Mouse (Mus musculus) heart, embryonic 12.5 days (tissue): ENCODE data around the gene Aox3. TPM values are rescaled to one million over a fixed set of nuclear protein-coding genes. Genes with fewer than 3 reads are reported as not detected.

Source experiments
- ATAC-seq: fragments of 200-750 bp; cut with Nextera tagmentation; 2 replicates; pipeline ENCODE4 v1.8.0; 2017; ENCODE audit warnings: moderate TSS enrichment, moderate library complexity; ENCODE audit not compliant: insufficient number of reproducible peaks, low FRiP score
- H3K27ac ChIP-seq: fragments of 300-500 bp; sonication (generic); 2 replicates; pipeline ENCODE4 v1.5.1; 2016; ENCODE audit warnings: mild to moderate bottlenecking, moderate library complexity; ENCODE audit not compliant: poor library complexity, severe bottlenecking
- H3K27me3 ChIP-seq: fragments of 300-500 bp; sonication (generic); replicated peaks from 2 replicates; pipeline ENCODE4 v1.6.1; 2016; ENCODE audit warnings: mild to moderate bottlenecking, moderate library complexity
- H3K36me3 ChIP-seq: fragments of 300-500 bp; sonication (generic); 2 replicates; pipeline ENCODE4 v1.6.1; 2016; ENCODE audit warnings: mild to moderate bottlenecking, moderate library complexity
- H3K4me1 ChIP-seq: fragments of 300-500 bp; sonication (generic); replicated peaks from 2 replicates; pipeline ENCODE4 v1.6.1; 2016; ENCODE audit warnings: mild to moderate bottlenecking
- H3K4me2 ChIP-seq: fragments of 300-500 bp; sonication (generic); 2 replicates; pipeline ENCODE4 v1.6.1; 2016; ENCODE audit warnings: mild to moderate bottlenecking, moderate library complexity
- H3K4me3 ChIP-seq: fragments of 300-500 bp; sonication (generic); 2 replicates; pipeline ENCODE4 v1.5.1; 2016; ENCODE audit warnings: mild to moderate bottlenecking
- H3K9ac ChIP-seq: fragments of 300-500 bp; sonication (generic); 2 replicates; pipeline ENCODE4 v1.6.1; 2016; ENCODE audit warnings: mild to moderate bottlenecking, moderate library complexity
- H3K9me3 ChIP-seq: fragments of 300-500 bp; sonication (generic); replicated peaks from 2 replicates; pipeline ENCODE4 v1.6.1; 2016; ENCODE audit warnings: mild to moderate bottlenecking, moderate library complexity
- WGBS: fragments of 180-500 bp; shearing (Covaris S2); methylation state at CpG from one replicate; pipeline ENCODE4 v1.1.7; 2016; 5-methylcytosine and 5-hydroxymethylcytosine counted together
- polyA plus RNA-seq: library from polyadenylated mRNA; unstranded; fragments of >200 nt; fragmentation: Nextera tagmentation; extraction: Ambion mirVana; gene quantifications from 2 replicates; pipeline ENCODE4 v1.2.1, GENCODE M21; 2016

The Aox3 gene
- polyA plus RNA-seq, 1 experiment from 2014 or later = not detected

DNA sequence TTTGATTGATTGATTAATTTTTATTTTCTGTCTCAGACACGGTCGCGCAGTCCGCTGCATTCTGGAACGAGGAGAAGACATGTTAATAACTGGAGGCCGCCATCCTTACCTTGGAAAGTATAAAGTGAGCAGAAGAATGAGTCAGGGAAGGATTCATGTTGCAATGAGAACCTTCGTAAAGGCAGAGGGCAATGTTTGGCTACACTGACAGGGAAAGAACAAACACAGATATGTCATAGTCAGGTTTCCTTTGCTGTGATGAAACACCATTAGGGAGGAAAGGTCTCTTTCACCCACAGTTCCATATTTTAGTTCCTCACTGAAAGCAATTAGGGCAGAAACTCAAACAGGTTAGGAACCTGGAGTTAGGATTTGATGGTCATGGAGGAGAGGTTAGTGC is 34.5 kb upstream of the Aox3 start:
- WGBS = 91% methylated on average over 7 of the region's 7 CpGs
- H3K36me3 ChIP-seq = no peaks in the 10 kb centered on the region
- no peaks in the 10 kb centered on the region for H3K4me1 ChIP-seq
- no peaks in the 10 kb centered on the region for H3K9me3 ChIP-seq
- H3K4me2 ChIP-seq = no peak overlapping the region
- no peaks in the 10 kb centered on the region; the same call in 1 of the 2 replicates for H3K27me3 ChIP-seq
- H3K9ac ChIP-seq = no peak overlapping the region
- no peak overlapping the region for H3K4me3 ChIP-seq
- ATAC-seq = no peak
- H3K27ac ChIP-seq = no peak overlapping the region

DNA sequence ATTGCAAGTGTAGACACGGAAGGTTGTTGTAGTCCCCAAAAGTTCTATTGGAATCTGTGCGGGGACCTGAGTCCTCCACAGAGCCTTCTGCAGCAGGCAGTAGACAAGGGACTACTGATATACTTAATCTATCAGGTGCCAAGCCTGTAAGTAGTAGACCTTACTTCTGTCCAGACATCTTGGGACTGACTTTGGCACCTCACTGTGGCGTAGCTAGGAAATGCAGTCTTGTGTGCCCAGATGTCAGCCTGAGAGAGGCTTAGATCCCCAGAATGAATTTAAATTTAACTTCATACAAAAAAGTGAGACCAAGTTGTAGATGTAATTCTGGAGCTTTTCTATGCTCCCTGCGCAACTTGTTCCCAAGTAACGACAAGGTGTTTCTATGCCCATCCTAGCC is 33.2 kb upstream of the Aox3 start:
- Histone ChIP-seq H3K9me3 (no peaks in the 10 kb centered on the region), H3K27me3 (no peaks in the 10 kb centered on the region), H3K4me3 (no peak overlapping the region), H3K4me1 (no peaks in the 10 kb centered on the region), H3K36me3 (no peaks in the 10 kb centered on the region), H3K4me2 (no peak overlapping the region), H3K27ac (no peak overlapping the region), H3K9ac (no peak overlapping the region)
- no peak for ATAC-seq
- WGBS = 85% methylated on average over 5 of the region's 5 CpGs

- Histone ChIP-seq H3K36me3 (no peaks in the 10 kb centered on the region), H3K9ac (no peak overlapping the region), H3K27me3 (no peaks in the 10 kb centered on the region), H3K4me2 (no peak overlapping the region), H3K9me3 (no peaks in the 10 kb centered on the region), H3K4me3 (no peak overlapping the region), H3K27ac (no peak overlapping the region), H3K4me1 (no peaks in the 10 kb centered on the region)
- WGBS = 76% methylated on average over 4 of the region's 4 CpGs
- ATAC-seq = no peak
These were observed 32.5 kb upstream of the Aox3 start for GRCm38 (mm10) chr1:58080446-58080845.

DNA sequence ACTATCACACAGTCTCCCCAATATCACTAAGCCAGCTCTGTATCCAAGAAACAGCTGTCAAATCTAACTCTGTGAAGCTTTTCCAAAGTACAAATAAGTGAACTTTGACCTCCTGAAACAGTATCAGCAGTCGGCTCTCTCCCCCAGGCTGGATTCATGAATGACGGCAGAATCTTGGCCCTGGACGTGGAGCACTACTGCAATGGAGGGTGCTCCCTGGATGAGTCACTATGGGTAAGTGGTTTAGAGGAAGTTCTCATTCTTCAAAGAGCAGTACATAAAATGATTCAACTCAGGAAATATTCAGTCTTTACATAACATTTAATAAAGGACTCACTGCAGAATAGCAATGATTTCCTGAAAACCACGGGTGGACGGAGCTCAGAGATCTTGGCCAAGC is 31.6 kb upstream of the Aox3 start:
- Histone ChIP-seq H3K4me3 (no peak overlapping the region), H3K9me3 (no peaks in the 10 kb centered on the region), H3K9ac (no peak overlapping the region), H3K36me3 (no peaks in the 10 kb centered on the region), H3K27ac (no peak overlapping the region), H3K4me1 (no peaks in the 10 kb centered on the region), H3K4me2 (no peak overlapping the region), H3K27me3 (no peaks in the 10 kb centered on the region)
- WGBS = 73% methylated on average over 5 of the region's 5 CpGs
- ATAC-seq = no peak

DNA sequence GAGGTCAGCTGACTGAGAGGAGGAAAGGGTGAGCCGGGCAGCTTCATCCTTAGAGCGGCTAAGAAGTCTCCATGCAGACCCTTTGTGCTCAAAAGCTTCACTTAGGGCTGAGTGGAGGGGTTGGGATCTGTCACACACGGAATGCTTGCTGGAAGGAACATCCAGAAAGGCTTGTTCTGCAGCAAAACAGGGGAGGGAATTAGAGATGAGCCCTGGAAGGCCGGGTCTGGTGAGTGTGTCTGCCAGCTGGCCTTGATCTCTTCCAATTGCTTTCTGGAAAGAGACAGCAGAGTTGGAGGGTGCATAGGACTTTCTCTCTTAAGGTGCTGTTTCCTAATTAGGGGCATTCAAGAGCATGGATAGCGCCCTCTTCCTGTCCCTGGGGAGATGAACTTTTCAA is 23.6 kb upstream of the Aox3 start:
- Histone ChIP-seq H3K9ac (no peak overlapping the region), H3K4me3 (no peak overlapping the region), H3K4me1 (peaks cover 4% of the 10 kb centered on the region; the same call in 1 of the 2 replicates), H3K36me3 (no peaks in the 10 kb centered on the region), H3K27me3 (peaks cover 18% of the 10 kb centered on the region), H3K4me2 (no peak overlapping the region), H3K9me3 (no peaks in the 10 kb centered on the region), H3K27ac (no peak overlapping the region)
- no peak for ATAC-seq
- WGBS = 57% methylated on average over 5 of the region's 5 CpGs

GRCm38 (mm10) chr1:58090191-58090590 is 22.7 kb upstream of the Aox3 start:
- Histone ChIP-seq H3K9ac (no peak overlapping the region), H3K27ac (no peak overlapping the region), H3K4me3 (no peak overlapping the region), H3K9me3 (no peaks in the 10 kb centered on the region), H3K4me2 (no peak overlapping the region), H3K36me3 (no peaks in the 10 kb centered on the region), H3K27me3 (peaks cover 21% of the 10 kb centered on the region), H3K4me1 (peaks cover 4% of the 10 kb centered on the region; the same call in 1 of the 2 replicates)
- WGBS = 77% methylated on average over 4 of the region's 4 CpGs
- no peak for ATAC-seq

DNA sequence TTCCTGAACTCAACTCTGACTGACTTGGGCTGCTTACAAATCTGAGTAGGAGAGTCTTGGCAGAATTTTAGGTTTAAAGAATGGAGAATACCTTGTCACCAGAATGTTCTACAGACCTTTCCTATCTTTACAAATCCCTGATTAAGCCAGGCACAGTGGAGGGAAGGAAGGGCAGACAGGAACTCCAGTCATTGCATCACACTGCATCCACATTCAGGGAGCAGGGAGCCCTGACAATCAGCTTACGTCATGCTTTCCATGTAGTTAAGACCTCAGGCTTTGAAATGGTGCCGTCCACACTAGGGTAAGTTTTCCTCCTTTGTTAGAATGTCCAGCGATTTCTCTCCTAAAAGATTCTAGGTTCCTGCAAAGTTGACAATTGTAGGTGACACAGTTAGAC is 21.7 kb upstream of the Aox3 start:
- Histone ChIP-seq H3K27ac (no peak overlapping the region), H3K9ac (no peak overlapping the region), H3K36me3 (no peaks in the 10 kb centered on the region), H3K9me3 (no peaks in the 10 kb centered on the region), H3K4me3 (no peak overlapping the region), H3K4me2 (no peak overlapping the region), H3K27me3 (peaks cover 21% of the 10 kb centered on the region), H3K4me1 (peaks cover 4% of the 10 kb centered on the region; the same call in 1 of the 2 replicates)
- no peak for ATAC-seq
- 48% methylated on average over 3 of the region's 3 CpGs for WGBS

GRCm38 (mm10) chr1:58091992-58092560 is 20.9 kb upstream of the Aox3 start:
- Histone ChIP-seq H3K4me1 (peaks cover 4% of the 10 kb centered on the region; the same call in 1 of the 2 replicates), H3K36me3 (no peaks in the 10 kb centered on the region), H3K4me3 (no peak overlapping the region), H3K27ac (no peak overlapping the region), H3K4me2 (no peak overlapping the region), H3K27me3 (peaks cover 21% of the 10 kb centered on the region), H3K9me3 (no peaks in the 10 kb centered on the region), H3K9ac (no peak overlapping the region)
- 66% methylated on average over 2 of the region's 2 CpGs for WGBS
- ATAC-seq = no peak

GRCm38 (mm10) chr1:58097338-58097737 is 15.6 kb upstream of the Aox3 start:
- H3K36me3 ChIP-seq = no peaks in the 10 kb centered on the region
- no peaks in the 10 kb centered on the region for H3K9me3 ChIP-seq
- 0 out of 2 replicates have a peak, but pooled peaks cover 12% of the 10 kb centered on the region for H3K27me3 ChIP-seq
- H3K4me1 ChIP-seq = peaks cover 2% of the 10 kb centered on the region; the same call in 1 of the 2 replicates
- H3K4me2 ChIP-seq = no peak overlapping the region
- no peak overlapping the region for H3K9ac ChIP-seq
- no peak for ATAC-seq
- H3K4me3 ChIP-seq = no peak overlapping the region
- H3K27ac ChIP-seq = no peak overlapping the region
- WGBS = 89% methylated on average over 6 of the region's 6 CpGs

GRCm38 (mm10) chr1:58099119-58099518 is 13.8 kb upstream of the Aox3 start:
- ATAC-seq = no peak
- Histone ChIP-seq H3K4me1 (no peaks in the 10 kb centered on the region), H3K4me2 (no peak overlapping the region), H3K27me3 (0 out of 2 replicates have a peak, but pooled peaks cover 9% of the 10 kb centered on the region), H3K27ac (no peak overlapping the region), H3K9me3 (no peaks in the 10 kb centered on the region), H3K4me3 (no peak overlapping the region), H3K36me3 (no peaks in the 10 kb centered on the region), H3K9ac (no peak overlapping the region)

DNA sequence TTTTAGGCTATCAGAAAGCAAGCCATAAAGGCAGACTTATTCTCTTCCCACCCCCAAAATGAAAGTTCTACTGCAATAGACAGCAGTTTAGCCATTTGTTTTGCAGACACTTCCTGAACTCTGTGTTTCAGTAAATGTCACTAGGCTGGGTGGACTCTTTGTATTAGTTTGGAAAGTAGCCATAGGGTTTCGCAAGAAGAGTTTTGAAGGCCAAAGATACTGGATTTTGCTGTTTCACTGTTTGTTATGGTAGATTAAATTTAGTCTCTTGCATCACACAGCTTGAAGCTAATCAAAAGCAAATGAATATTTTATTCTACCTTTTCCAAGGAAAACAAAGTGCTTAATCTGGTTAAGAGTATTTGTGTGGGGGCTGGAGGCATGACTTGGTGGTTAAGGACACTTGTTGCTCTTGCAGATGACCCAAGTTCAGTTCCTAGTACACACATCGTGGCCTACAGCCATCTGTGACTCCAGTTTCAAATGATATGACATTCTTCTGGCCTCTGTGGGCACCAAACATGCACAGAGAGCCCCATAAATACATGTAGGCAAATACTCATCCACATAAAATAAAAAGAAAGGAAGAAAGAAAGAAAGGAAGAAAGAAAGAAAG is 11.3 kb upstream of the Aox3 start:
- Histone ChIP-seq H3K9me3 (no peaks in the 10 kb centered on the region), H3K36me3 (no peaks in the 10 kb centered on the region), H3K27me3 (0 out of 2 replicates have a peak, but pooled peaks cover 4% of the 10 kb centered on the region), H3K4me3 (no peak overlapping the region), H3K27ac (no peak overlapping the region), H3K9ac (no peak overlapping the region), H3K4me1 (no peaks in the 10 kb centered on the region), H3K4me2 (no peak overlapping the region)
- WGBS = 67% methylated on average over 2 of the region's 2 CpGs
- no peak for ATAC-seq

DNA sequence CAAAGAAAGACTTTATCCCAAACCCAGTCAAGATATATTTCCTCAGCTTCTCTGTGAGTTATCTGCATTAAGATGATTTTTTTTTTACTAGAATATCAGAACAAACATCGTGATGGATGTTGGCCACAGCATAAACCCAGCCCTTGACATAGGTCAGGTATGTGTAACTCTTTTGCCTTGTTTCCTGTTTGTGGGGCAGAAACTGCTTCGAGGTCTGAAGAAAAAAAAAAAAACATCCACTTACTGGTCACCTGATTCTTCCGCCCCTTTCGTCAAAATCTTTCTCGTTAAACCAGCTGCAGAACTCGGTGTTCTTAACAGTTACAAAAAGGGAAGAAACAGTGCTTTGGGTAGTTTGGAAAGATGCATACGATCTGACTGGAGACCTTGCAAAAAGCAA is 10.4 kb upstream of the Aox3 start:
- ATAC-seq = no peak

More for the DNA sequence above, 10.4 kb upstream of the Aox3 start:
- 74% methylated on average over 7 of the region's 7 CpGs for WGBS
- no peaks in the 10 kb centered on the region for H3K9me3 ChIP-seq
- H3K27me3 ChIP-seq = 0 out of 2 replicates have a peak, but pooled peaks cover 4% of the 10 kb centered on the region
- no peaks in the 10 kb centered on the region for H3K36me3 ChIP-seq
- no peak overlapping the region for H3K4me2 ChIP-seq
- no peak overlapping the region for H3K27ac ChIP-seq
- H3K9ac ChIP-seq = no peak overlapping the region
- no peaks in the 10 kb centered on the region for H3K4me1 ChIP-seq
- no peak overlapping the region for H3K4me3 ChIP-seq
